Mouse (Mus musculus) retina, postnatal 7 days (tissue): ENCODE results near the gene Rorc.

Experiments used
- DNase-seq: peaks from one replicate; pipeline ENCODE4 v3.0.0-alpha.2; 2012; ENCODE audit warnings: low read depth, low spot score

The Rorc gene

GRCm38 (mm10) chr3:94377028-94377923 is 4.7 kb downstream of the Rorc start:
- DNase-seq: no peak

- no peak for DNase-seq
Observed at GRCm38 (mm10) chr3:94379831-94380510, 7.4 kb downstream of the Rorc start.

- no peak for DNase-seq
Observed at GRCm38 (mm10) chr3:94382308-94382707, 9.7 kb downstream of the Rorc start.

- DNase-seq: no peak
Observed at GRCm38 (mm10) chr3:94383476-94383875, 10.9 kb downstream of the Rorc start.

- DNase-seq: no peak
Observed at GRCm38 (mm10) chr3:94386671-94387070, 14.1 kb downstream of the Rorc start.

GRCm38 (mm10) chr3:94387391-94387790 is 14.8 kb downstream of the Rorc start:
- no peak for DNase-seq

GRCm38 (mm10) chr3:94388047-94388446 is 15.5 kb downstream of the Rorc start:
- no peak for DNase-seq

GRCm38 (mm10) chr3:94389420-94389819 is 16.8 kb downstream of the Rorc start:
- DNase-seq: no peak

GRCm38 (mm10) chr3:94391001-94391400 is 18.4 kb downstream of the Rorc start:
- no peak for DNase-seq

GRCm38 (mm10) chr3:94392128-94392527 is 19.5 kb downstream of the Rorc start:
- DNase-seq: no peak

GRCm38 (mm10) chr3:94393049-94393448 is 20.5 kb downstream of the Rorc start:
- no peak for DNase-seq

GRCm38 (mm10) chr3:94396336-94396735 is 23.7 kb downstream of the Rorc start:
- DNase-seq: no peak

- DNase-seq: no peak
Observed at GRCm38 (mm10) chr3:94396851-94397250, 24.3 kb downstream of the Rorc start.

GRCm38 (mm10) chr3:94398217-94398616 is 25.6 kb downstream of the Rorc start, which contains the start of gene Lingo4:
Gene Lingo4 (plus strand): TSS chr3:94398517.
- DNase-seq: no peak

GRCm38 (mm10) chr3:94398943-94399481 is 26.4 kb downstream of the Rorc start:
- DNase-seq: no peak

GRCm38 (mm10) chr3:94399663-94400310 is 27.2 kb downstream of the Rorc start:
- no peak for DNase-seq

GRCm38 (mm10) chr3:94402451-94402850 is 29.9 kb downstream of the Rorc start:
- DNase-seq: no peak

- DNase-seq: no peak
Observed at GRCm38 (mm10) chr3:94404366-94405054, 31.9 kb downstream of the Rorc start.

- DNase-seq: no peak
Observed at GRCm38 (mm10) chr3:94405561-94405960, 33.0 kb downstream of the Rorc start.

- DNase-seq: no peak
Observed at GRCm38 (mm10) chr3:94412530-94412929, 39.9 kb downstream of the Rorc start.

GRCm38 (mm10) chr3:94413031-94413679 is 40.6 kb downstream of the Rorc start, which contains the start of gene Tdrkh:
Gene Tdrkh (plus strand): TSS chr3:94413273.
- peak; percentile 95 for DNase-seq
